Mouse (Mus musculus) kidney, postnatal 25 days (tissue): ENCODE data around the gene Ccdc188.

Source experiments
- DNase-seq, 2 experiments: peaks; one replicate each; pipeline ENCODE4 v3.0.0; 2021; ENCODE audit warnings: mixed read lengths in 2 of 2

Gene Ccdc188

GRCm38 (mm10) chr16:18235389-18236065 is 17.8 kb downstream of the Ccdc188 start:
- peak; percentile 75 to 89 for DNase-seq

GRCm38 (mm10) chr16:18236676-18237501 is 19.2 kb downstream of the Ccdc188 start:
- DNase-seq, result no peak

GRCm38 (mm10) chr16:18241581-18241980 is 23.9 kb downstream of the Ccdc188 start:
- peak in 1 of 2 experiments; percentile 25 for DNase-seq

GRCm38 (mm10) chr16:18247521-18248399 is 30.1 kb downstream of the Ccdc188 start:
- no peak for DNase-seq

GRCm38 (mm10) chr16:18248433-18249363 is 31.0 kb downstream of the Ccdc188 start, which contains the start of the genes Trmt2a and Ranbp1:
Gene Trmt2a (plus strand): TSS chr16:18248679.
Gene Ranbp1 (minus strand): TSS chr16:18248732.
- DNase-seq, result peak; percentile 99 to 100

- peak; percentile 29 to 63 for DNase-seq
These were observed 31.8 kb downstream of the Ccdc188 start for GRCm38 (mm10) chr16:18249364-18249967.

- no peak for DNase-seq
These were observed 32.6 kb downstream of the Ccdc188 start for GRCm38 (mm10) chr16:18250231-18250630.

- no peak for DNase-seq
These were observed 33.4 kb downstream of the Ccdc188 start for GRCm38 (mm10) chr16:18250828-18251790.

GRCm38 (mm10) chr16:18252736-18253135 is 35.1 kb downstream of the Ccdc188 start:
- DNase-seq, result no peak

- DNase-seq, result no peak
These were observed 36.2 kb downstream of the Ccdc188 start for GRCm38 (mm10) chr16:18253866-18254265.

GRCm38 (mm10) chr16:18258221-18258620 is 40.5 kb downstream of the Ccdc188 start, which contains the start of gene Gm49776:
Gene Gm49776 (minus strand): TSS chr16:18258321.
- no peak for DNase-seq

GRCm38 (mm10) chr16:18265024-18265423 is 47.3 kb downstream of the Ccdc188 start:
- DNase-seq, result no peak

GRCm38 (mm10) chr16:18268182-18268581 is 50.5 kb downstream of the Ccdc188 start:
- no peak for DNase-seq
